Mouse (Mus musculus): ENCODE data around the gene Rps18. TPM values are rescaled to one million over a fixed set of nuclear protein-coding genes. Genes with fewer than 3 reads are reported as not detected.

Rps18 gene
- polyA plus RNA-seq, 2 experiments, result 1,098 to 1,411 TPM

DNA sequence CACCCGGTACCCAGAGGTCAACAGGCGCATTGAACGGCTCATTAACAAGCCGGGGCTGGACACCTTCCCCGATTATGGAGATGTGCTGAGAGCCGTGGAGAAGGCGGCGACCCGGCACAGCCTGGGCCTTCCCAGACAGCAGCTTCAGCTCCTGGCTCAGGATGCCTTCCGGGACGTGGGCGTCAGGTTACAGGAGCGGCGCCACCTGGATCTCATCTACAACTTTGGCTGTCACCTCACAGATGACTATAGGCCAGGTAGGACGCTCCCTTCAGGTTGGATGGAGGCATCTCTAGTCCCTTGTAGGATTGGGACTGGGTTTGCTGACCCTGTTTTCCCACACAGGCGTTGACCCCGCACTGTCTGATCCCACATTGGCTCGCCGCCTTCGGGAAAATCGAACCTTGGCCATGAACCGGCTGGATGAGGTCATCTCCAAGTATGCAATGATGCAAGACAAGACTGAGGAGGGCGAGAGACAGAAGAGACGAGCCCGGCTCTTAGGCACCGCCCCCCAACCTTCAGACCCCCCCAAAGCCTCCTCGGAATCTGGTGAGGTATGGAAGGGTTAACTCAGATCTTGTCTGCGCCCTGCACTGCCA is 43.9 kb downstream of the Rps18 start:
- Histone ChIP-seq H3K27me3 (ENCODE audit: control insufficient read depth, insufficient read depth, low read length) (no peaks in the 10 kb centered on the region), H3K36me3 (replicated peaks; ENCODE audit: control insufficient read depth, insufficient read depth, low read depth) (peaks cover 28% of the 10 kb centered on the region), H3K27ac (no peak overlapping the region), H3K9me3 (ENCODE audit: control insufficient read depth, low read length) (no peaks in the 10 kb centered on the region), H3K9ac (replicated peaks) (no peak overlapping the region), H3K4me3 (ENCODE audit: insufficient read depth in 1 of 2, low read depth in 2 of 2, low read length in 2 of 2) (no peak overlapping the region), H3K4me2 (ENCODE audit: low read depth) (no peak overlapping the region), H3K4me1 (replicated peaks; ENCODE audit: control insufficient read depth in 2 of 2, insufficient read depth in 2 of 2, low read length in 1 of 2) (peaks cover 11 to 18% of the 10 kb centered on the region in 2 experiments)
- TF ChIP-seq EP300 (IDR thresholded peaks at IDR 0.05; ENCODE audit: low read depth) (no peak), CTCF (IDR thresholded peaks at IDR 0.05; ENCODE audit: low read depth) (no peak)
- 88% methylated on average over 28 of the region's 28 CpGs for WGBS (ENCODE audit: insufficient replicate concordance)
- DNase-seq (ENCODE audit: low read depth in 3 of 3, low spot score in 3 of 3), result no peak
- no peak for ATAC-seq (ENCODE audit: insufficient read depth)

DNA sequence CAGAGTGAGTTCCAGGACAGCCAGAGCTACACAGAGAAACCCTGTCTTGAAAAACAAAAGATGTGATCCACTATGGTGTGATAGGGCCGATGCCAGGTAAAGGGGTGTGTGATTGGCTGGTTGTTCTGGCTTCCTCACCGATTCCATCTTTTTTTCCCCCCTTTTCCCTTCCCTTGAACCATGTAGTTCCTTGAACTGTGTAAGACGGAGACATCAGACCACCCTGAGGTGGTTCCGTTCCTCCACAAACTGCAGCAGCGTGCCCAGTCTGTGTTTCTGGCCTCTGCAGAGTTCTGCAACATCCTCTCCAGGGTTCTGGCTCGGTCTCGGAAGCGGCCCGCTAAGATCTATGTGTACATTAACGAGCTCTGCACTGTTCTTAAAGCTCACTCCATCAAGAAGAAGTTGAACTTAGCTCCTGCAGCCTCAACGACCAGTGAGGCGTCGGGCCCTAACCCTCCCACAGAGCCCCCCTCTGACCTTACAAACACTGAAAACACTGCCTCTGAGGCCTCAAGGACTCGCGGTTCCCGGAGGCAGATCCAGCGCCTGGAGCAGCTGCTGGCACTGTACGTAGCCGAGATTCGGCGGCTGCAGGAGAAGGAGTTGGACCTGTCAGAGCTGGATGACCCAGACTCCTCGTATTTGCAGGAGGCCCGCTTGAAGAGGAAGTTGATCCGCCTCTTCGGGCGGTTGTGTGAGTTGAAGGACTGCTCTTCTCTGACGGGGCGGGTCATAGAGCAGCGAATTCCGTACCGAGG is 44.6 kb downstream of the Rps18 start:
- H3K9ac ChIP-seq (replicated peaks), result no peak overlapping the region
- no peak for DNase-seq (ENCODE audit: low read depth in 3 of 3, low spot score in 3 of 3)
- no peak for ATAC-seq (ENCODE audit: insufficient read depth)
- TF ChIP-seq CTCF (IDR thresholded peaks at IDR 0.05; ENCODE audit: low read depth), result no peak
- TF ChIP-seq EP300 (IDR thresholded peaks at IDR 0.05; ENCODE audit: low read depth), result no peak
- no peaks in the 10 kb centered on the region for H3K9me3 ChIP-seq (ENCODE audit: control insufficient read depth, low read length)
- H3K4me1 ChIP-seq (replicated peaks; ENCODE audit: control insufficient read depth in 2 of 2, insufficient read depth in 2 of 2, low read length in 1 of 2), result peaks cover 11 to 18% of the 10 kb centered on the region in 2 experiments
- no peak overlapping the region for H3K4me3 ChIP-seq (ENCODE audit: insufficient read depth in 1 of 2, low read depth in 2 of 2, low read length in 2 of 2)
- WGBS (ENCODE audit: insufficient replicate concordance), result 88% methylated on average over 31 of the region's 31 CpGs
- H3K27me3 ChIP-seq (ENCODE audit: control insufficient read depth, insufficient read depth, low read length), result no peaks in the 10 kb centered on the region
- no peak overlapping the region for H3K4me2 ChIP-seq (ENCODE audit: low read depth)
- peaks cover 27% of the 10 kb centered on the region for H3K36me3 ChIP-seq (replicated peaks; ENCODE audit: control insufficient read depth, insufficient read depth, low read depth)
- no peak overlapping the region for H3K27ac ChIP-seq

DNA sequence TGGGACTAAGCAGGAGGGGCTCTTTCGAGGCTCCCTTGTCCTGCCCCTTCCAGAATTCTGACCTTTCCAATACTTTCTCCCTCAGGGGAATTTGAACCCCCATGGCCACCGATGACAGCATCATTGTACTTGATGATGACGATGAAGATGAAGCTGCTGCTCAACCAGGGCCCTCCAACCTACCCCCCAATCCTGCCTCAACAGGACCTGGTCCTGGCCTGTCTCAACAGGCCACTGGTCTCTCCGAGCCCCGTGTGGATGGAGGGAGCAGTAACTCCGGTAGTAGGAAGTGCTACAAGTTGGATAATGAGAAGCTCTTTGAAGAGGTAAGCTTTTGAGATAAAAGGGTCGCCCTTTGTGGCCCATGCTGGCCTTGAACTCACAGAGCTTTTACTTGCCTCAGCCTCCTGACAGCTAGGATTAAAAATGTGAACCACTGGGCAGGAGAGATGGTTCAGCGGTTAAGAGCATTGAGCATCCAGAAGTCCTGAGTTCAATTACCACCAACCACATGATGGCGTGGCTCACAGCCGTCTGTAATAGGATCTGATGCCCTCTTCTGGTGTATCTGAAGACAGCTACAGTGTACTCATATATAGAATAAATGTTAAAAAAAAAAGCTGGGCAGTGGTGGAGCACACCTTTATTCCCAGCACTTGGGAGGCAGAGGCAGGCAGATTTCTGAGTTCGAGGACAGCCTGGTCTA is 45.3 kb downstream of the Rps18 start:
- DNase-seq (ENCODE audit: low read depth in 3 of 3, low spot score in 3 of 3), result no peak
- peak overlapping the region; percentile 73 to 97 for H3K4me3 ChIP-seq (ENCODE audit: insufficient read depth in 1 of 2, low read depth in 2 of 2, low read length in 2 of 2)
- peak overlapping the region; percentile 98 for H3K4me2 ChIP-seq (ENCODE audit: low read depth)
- H3K27me3 ChIP-seq (ENCODE audit: control insufficient read depth, insufficient read depth, low read length), result no peaks in the 10 kb centered on the region
- H3K36me3 ChIP-seq (replicated peaks; ENCODE audit: control insufficient read depth, insufficient read depth, low read depth), result peaks cover 27% of the 10 kb centered on the region
- WGBS (ENCODE audit: insufficient replicate concordance), result 42% methylated on average over 11 of the region's 11 CpGs
- H3K9ac ChIP-seq (replicated peaks), result peak overlapping the region; percentile 98
- peaks cover 11 to 18% of the 10 kb centered on the region in 2 experiments for H3K4me1 ChIP-seq (replicated peaks; ENCODE audit: control insufficient read depth in 2 of 2, insufficient read depth in 2 of 2, low read length in 1 of 2)
- no peak for TF ChIP-seq EP300 (IDR thresholded peaks at IDR 0.05; ENCODE audit: low read depth)
- peak; percentile 52 for TF ChIP-seq CTCF (IDR thresholded peaks at IDR 0.05; ENCODE audit: low read depth)
- no peak for ATAC-seq (ENCODE audit: insufficient read depth)
- no peaks in the 10 kb centered on the region for H3K9me3 ChIP-seq (ENCODE audit: control insufficient read depth, low read length)
- no peak overlapping the region for H3K27ac ChIP-seq

DNA sequence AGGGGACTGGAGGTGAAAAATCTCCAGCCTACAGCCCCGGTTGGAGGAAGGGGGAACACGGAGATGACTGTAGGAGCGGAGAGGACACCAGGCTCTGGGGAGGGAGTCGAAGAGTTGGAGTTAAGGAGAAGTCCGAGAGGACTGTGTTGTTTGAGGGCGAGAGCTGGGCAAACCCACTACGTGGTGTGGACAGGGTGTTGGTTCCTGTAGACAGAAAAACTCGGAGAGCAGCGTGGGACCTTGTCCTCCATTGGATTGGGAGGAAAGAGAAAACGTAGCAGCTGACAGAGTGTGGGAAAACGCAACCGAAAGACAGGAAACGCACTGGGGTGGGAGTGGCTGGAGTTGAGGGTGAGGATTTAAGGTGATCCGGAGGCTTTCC is 45.9 kb downstream of the Rps18 start:
- peak overlapping the region; percentile 98 for H3K9ac ChIP-seq (replicated peaks)
- H3K27me3 ChIP-seq (ENCODE audit: control insufficient read depth, insufficient read depth, low read length), result no peaks in the 10 kb centered on the region
- no peaks in the 10 kb centered on the region for H3K9me3 ChIP-seq (ENCODE audit: control insufficient read depth, low read length)
- peaks cover 27% of the 10 kb centered on the region for H3K36me3 ChIP-seq (replicated peaks; ENCODE audit: control insufficient read depth, insufficient read depth, low read depth)
- TF ChIP-seq EP300 (IDR thresholded peaks at IDR 0.05; ENCODE audit: low read depth) (no peak), CTCF (IDR thresholded peaks at IDR 0.05; ENCODE audit: low read depth) (no peak)
- H3K27ac ChIP-seq, result peak overlapping the region; percentile 87
- 0% methylated on average over 14 of the region's 14 CpGs for WGBS (ENCODE audit: insufficient replicate concordance)
- 0 out of 2 replicates have a peak, but pooled peaks have one; percentile 1 for ATAC-seq (ENCODE audit: insufficient read depth)
- H3K4me2 ChIP-seq (ENCODE audit: low read depth), result peak overlapping the region; percentile 98
- DNase-seq (ENCODE audit: low read depth in 3 of 3, low spot score in 3 of 3), result no peak
- H3K4me3 ChIP-seq (ENCODE audit: insufficient read depth in 1 of 2, low read depth in 2 of 2, low read length in 2 of 2), result peak overlapping the region; percentile 73 to 97
- peaks cover 7 to 15% of the 10 kb centered on the region in 2 experiments for H3K4me1 ChIP-seq (replicated peaks; ENCODE audit: control insufficient read depth in 2 of 2, insufficient read depth in 2 of 2, low read length in 1 of 2)

Data from liver, embryonic 14.5 days (tissue).